Mouse (Mus musculus): ENCODE results near the gene Il5.

GRCm38 (mm10) chr11:53764581-53764980 lies 44.0 kb downstream of the Il5 start:
- TF ChIP-seq TAL1 (conservative IDR thresholded peaks at IDR 0.05; ENCODE audit: low read depth, low read length) (no peak), GATA2 (IDR thresholded peaks at IDR 0.05; ENCODE audit: borderline replicate concordance, low read depth, low read length) (no peak), GATA1 (IDR thresholded peaks at IDR 0.05; ENCODE audit: borderline replicate concordance, low read length) (no peak)
